Mouse (Mus musculus) spleen, adult 2 months (tissue): ENCODE measurements around the gene Tbx6. TPM values are rescaled to one million over a fixed set of nuclear protein-coding genes. Genes with fewer than 3 reads are reported as not detected.

ENCODE experiments used
- DNase-seq, 2 experiments: peaks; one replicate each; pipeline versions ENCODE4 v3.0.0 to v3.0.0-alpha.2; 2012 to 2021; ENCODE audit warnings: low spot score in 2 of 2, low read depth in 1 of 2
- H3K27ac ChIP-seq: fragments of 200-500 bp; 2 replicates; pipeline ENCODE4 v1.5.1; 2012; ENCODE audit warnings: low read length, inconsistent platforms; ENCODE audit not compliant: insufficient read depth
- H3K27me3 ChIP-seq: fragments of 200-500 bp; 2 replicates; pipeline ENCODE4 v1.6.1; 2012; ENCODE audit warnings: mild to moderate bottlenecking, moderate library complexity, low read length, inconsistent platforms; ENCODE audit not compliant: control insufficient read depth, insufficient read depth
- H3K36me3 ChIP-seq: fragments of 200-500 bp; 2 replicates; pipeline ENCODE4 v1.6.1; 2012; ENCODE audit warnings: mild to moderate bottlenecking, low read length, inconsistent platforms; ENCODE audit not compliant: control insufficient read depth, insufficient read depth
- H3K4me1 ChIP-seq: fragments of 200-500 bp; 2 replicates; pipeline ENCODE4 v1.6.1; 2011; ENCODE audit warnings: inconsistent platforms; ENCODE audit not compliant: control insufficient read depth, insufficient read depth, insufficient read length
- H3K4me3 ChIP-seq: fragments of 200-500 bp; 2 replicates; pipeline ENCODE4 v1.5.1; 2011; ENCODE audit warnings: mild to moderate bottlenecking, inconsistent platforms; ENCODE audit not compliant: insufficient read depth, insufficient read length; ENCODE audit errors: extremely low read depth
- CTCF ChIP-seq: fragments of 200-500 bp; IDR thresholded peaks from 2 replicates; pipeline ENCODE4 v1.5.1; 2011; ENCODE audit warnings: mild to moderate bottlenecking, inconsistent platforms; ENCODE audit not compliant: insufficient read depth, insufficient read length, insufficient replicate concordance; ENCODE audit errors: extremely low read depth
- POLR2A ChIP-seq: fragments of 200-500 bp; IDR thresholded peaks from 2 replicates; pipeline ENCODE4 v1.6.1; 2011; ENCODE audit warnings: low read depth, low read length, inconsistent platforms
- WGBS: fragments of 180-500 bp; shearing (Covaris S2); methylation state at CpG from one replicate; pipeline ENCODE4 v1.1.7; 2018; 5-methylcytosine and 5-hydroxymethylcytosine counted together
- polyA plus RNA-seq: library from polyadenylated mRNA; depleted of rRNA; stranded (reverse); fragments of >200 nt; gene quantifications from 2 replicates; pipeline ENCODE4 v1.2.3, GENCODE M21; 2012

The Tbx6 gene
- polyA plus RNA-seq, 1 experiment: 17.9 TPM

DNA sequence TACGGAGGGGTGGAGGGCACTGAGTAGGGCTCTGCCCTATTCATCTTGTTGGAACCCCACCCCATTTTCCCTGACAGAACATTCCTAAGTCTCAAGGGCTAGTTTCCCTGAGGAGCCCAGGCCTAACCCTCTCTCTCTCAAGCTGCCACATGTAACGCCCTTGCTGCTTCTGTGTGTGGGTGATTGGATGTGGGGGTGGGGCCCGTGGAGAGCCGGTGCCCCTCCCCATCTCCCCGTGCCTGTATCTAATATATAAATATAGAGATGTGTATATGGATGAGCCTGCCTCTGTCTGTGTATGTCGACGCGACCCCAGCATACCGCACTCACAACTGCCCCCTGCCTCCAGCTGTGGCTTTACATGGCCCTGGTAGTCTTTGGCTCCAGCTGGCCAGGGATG is 15.7 kb upstream of the Tbx6 start:
- Histone ChIP-seq H3K27ac (no peak overlapping the region), H3K27me3 (no peaks in the 10 kb centered on the region), H3K4me1 (peaks cover under 1% of the 10 kb centered on the region; the same call in 1 of the 2 replicates), H3K36me3 (peaks cover 25% of the 10 kb centered on the region), H3K4me3 (no peak overlapping the region)
- no peak for TF ChIP-seq CTCF
- no peak for TF ChIP-seq POLR2A
- 87% methylated on average over 9 of the region's 9 CpGs for WGBS
- no peak for DNase-seq

DNA sequence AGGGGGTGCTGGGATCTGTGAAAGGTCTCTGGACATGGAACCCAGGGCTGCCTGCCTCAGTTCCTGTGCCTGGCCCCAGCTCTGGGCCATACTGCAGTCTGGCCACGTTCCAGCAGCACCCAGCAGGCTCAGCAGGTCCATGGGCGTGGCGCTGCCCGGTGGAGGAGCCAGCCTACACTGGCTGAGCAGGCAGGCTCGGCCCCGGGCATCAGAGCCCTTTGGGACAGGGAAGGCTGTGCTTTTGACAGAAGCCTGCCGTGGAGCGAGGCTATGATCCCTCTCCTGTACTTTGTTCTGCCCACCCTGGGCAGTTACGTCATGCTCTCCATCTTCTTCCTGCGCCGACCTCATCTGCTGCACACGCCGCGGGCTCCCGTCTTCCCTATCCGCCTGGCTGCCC is 15.1 kb upstream of the Tbx6 start, which contains the start of gene Gdpd3:
Gdpd3 (plus strand) TSS at position 134 of the 400 bp plus-strand sequence.
- DNase-seq: no peak
- Histone ChIP-seq H3K27ac (no peak within 1 kb of the TSS), H3K36me3 (peaks cover 25% of the 10 kb centered on the region), H3K4me3 (no peak within 1 kb of the TSS), H3K4me1 (no peaks in the 10 kb centered on the region), H3K27me3 (no peaks in the 10 kb centered on the region)
- TF ChIP-seq POLR2A (no peak), CTCF (no peak)
- 93% methylated on average over 16 of the region's 16 CpGs for WGBS

DNA sequence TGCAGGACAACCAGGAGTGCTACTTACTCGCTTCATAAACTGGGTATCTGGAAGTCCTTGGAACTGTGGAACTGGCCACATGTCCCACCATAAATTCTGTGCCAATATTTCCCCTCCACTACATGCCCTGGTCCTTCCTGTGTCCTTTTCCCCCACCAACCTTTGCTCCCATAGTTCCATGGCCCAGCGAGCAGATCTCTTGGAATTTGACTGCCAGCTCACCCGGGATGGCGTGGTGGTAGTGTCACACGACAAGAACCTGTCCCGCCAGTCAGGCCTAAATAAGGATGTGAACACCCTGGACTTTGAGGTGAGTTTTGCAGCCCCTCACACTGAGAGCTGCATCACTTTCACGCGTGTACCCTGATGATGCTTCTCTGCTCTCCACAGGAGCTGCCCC is 14.3 kb upstream of the Tbx6 start:
- Histone ChIP-seq H3K4me3 (no peak overlapping the region), H3K27ac (no peak overlapping the region), H3K36me3 (peaks cover 25% of the 10 kb centered on the region), H3K27me3 (no peaks in the 10 kb centered on the region), H3K4me1 (no peaks in the 10 kb centered on the region)
- WGBS: 91% methylated on average over 8 of the region's 8 CpGs
- TF ChIP-seq CTCF (no peak), POLR2A (no peak)
- DNase-seq: no peak

DNA sequence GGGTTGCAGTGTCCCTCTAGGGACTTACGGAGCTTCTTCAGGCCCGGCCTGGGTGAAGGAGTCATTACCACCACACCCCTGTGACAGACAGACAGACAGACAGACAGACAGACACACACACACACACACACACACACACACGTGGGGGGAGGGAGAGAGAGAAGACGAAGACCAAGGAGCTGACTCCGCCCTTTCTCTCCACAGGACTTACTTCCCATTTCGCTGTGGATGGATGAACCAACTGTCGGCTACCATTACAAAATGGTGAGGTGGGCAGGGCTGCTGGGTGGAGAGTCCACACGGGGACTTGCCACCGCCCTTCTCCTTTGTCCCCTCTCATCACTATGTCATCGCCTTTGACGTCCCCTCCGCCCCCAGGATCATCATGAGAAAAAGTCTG is 10.5 kb upstream of the Tbx6 start:
- H3K4me3 ChIP-seq: no peak overlapping the region

DNA sequence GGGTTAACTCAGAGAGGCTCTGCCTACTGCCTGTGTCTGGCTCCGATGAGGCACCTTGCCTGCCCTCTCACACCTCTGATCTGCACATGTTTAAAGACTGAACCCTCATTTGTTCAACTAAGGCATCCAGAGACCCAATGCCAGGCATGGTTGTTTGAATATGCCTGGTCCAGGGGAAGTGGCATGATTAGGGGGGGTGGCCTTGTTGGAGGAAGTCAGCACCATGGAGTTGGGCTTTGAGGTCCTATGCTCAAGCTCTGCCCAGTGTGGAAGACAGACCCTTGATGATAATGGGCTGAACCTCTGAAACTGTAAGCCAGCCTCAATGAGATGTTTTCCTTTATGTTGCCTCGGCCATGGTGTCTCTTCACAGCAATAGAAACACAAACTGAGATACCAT is 7.9 kb upstream of the Tbx6 start:
- H3K36me3 ChIP-seq: peaks cover 6% of the 10 kb centered on the region; the same call in 1 of the 2 replicates
- H3K4me3 ChIP-seq: no peak overlapping the region
- no peaks in the 10 kb centered on the region for H3K27me3 ChIP-seq
- H3K4me1 ChIP-seq: peaks cover 22% of the 10 kb centered on the region
- TF ChIP-seq POLR2A (no peak), CTCF (no peak)
- WGBS: 71% methylated on average over 2 of the region's 2 CpGs
- DNase-seq: no peak
- H3K27ac ChIP-seq: no peak overlapping the region

More for the DNA sequence above, 10.5 kb upstream of the Tbx6 start:
- WGBS: 78% methylated on average over 12 of the region's 12 CpGs
- H3K36me3 ChIP-seq: peaks cover 13% of the 10 kb centered on the region
- TF ChIP-seq CTCF (no peak), POLR2A (no peak)
- H3K4me1 ChIP-seq: peaks cover 8% of the 10 kb centered on the region; the same call in 1 of the 2 replicates
- DNase-seq: no peak
- H3K27me3 ChIP-seq: no peaks in the 10 kb centered on the region
- H3K27ac ChIP-seq: no peak overlapping the region

DNA sequence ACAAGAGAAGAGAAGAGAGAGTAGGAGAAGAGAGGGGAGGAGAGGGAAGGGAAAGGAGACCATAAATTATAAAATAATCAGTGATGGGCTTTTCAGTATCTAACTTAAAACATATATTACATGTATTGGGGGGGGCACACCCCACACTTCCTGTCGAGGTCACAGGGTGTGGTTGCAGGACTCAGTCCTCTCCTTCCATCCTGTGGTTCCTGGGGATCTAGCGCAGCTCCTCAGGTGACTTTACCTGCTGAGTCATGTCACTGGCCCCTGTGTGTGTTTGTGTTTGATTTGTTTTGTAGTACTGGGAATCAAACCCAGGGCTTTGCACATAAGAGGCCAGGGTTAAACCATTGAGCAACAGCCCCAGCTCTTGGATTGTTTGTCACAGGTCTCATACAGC is 6.8 kb upstream of the Tbx6 start:
- TF ChIP-seq CTCF: no peak
- no peak for TF ChIP-seq POLR2A
- H3K4me1 ChIP-seq: peaks cover 22% of the 10 kb centered on the region
- no peaks in the 10 kb centered on the region for H3K27me3 ChIP-seq
- no peak for DNase-seq
- 32% methylated on average over 2 of the region's 2 CpGs for WGBS
- no peak overlapping the region for H3K4me3 ChIP-seq
- H3K27ac ChIP-seq: peak overlapping the region; percentile 47; the same call in 1 of the 2 replicates
- H3K36me3 ChIP-seq: peaks cover 10% of the 10 kb centered on the region; the same call in 1 of the 2 replicates

DNA sequence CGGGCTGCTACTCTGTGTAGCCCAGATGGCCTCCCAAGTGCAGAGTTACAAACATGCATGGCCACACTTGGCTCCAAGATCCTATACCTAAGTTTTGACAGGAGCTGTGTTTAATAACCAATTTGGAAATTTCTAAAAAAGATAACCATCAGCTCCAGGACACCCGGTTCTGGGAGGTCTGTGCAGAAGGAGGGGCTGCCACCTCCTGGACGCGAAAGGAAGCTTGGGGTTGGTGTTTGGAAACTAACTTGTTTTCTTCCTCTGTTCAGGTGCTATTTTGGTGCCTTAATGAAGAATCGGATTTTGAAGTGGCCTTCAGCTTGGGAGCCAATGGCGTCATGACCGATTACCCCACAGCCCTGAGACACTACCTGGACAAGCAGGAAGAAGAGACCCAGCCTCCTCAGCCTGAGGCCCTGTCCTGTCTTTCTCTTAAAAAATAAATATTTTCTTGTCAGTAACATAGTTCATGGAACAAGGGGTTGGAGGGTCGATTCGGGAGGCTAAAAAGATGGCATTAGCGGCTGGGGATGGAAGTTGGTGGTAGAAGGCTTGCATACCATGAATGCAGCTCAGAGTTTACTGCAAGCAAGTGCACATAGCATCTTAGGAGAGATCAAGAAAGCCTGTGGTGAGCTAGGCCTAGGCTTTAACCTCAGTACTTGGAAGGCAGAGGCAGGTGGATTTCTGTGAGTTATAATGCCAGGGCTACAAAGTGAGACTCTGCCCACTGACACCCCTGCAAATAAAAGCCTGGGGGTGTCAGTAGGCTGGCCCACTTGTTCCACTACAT is 5.9 kb upstream of the Tbx6 start:
- peaks cover 25% of the 10 kb centered on the region for H3K4me1 ChIP-seq
- peak overlapping the region; percentile 16 for H3K27ac ChIP-seq
- no peak overlapping the region for H3K4me3 ChIP-seq
- no peaks in the 10 kb centered on the region for H3K27me3 ChIP-seq
- WGBS: 59% methylated on average over 10 of the region's 10 CpGs
- TF ChIP-seq CTCF (peak; percentile 46; the same call in 1 of the 2 replicates), POLR2A (no peak)
- no peak for DNase-seq
- H3K36me3 ChIP-seq: peaks cover 9% of the 10 kb centered on the region; the same call in 1 of the 2 replicates
